Mouse (Mus musculus) spleen, postnatal 10 days (tissue): ENCODE results near the gene 1700025C18Rik.
A peak's percentile ranks its signal among the peaks of the same experiment; 100 is the strongest.

Experiments
- DNase-seq, 2 experiments: peaks; one replicate each; pipeline ENCODE4 v3.0.0; 2021 to 2022; ENCODE audit warnings: low spot score in 2 of 2

1700025C18Rik gene

GRCm38 (mm10) chr2:165078045-165078444, 12.5 kb downstream of the 1700025C18Rik start:
- no peak for DNase-seq

GRCm38 (mm10) chr2:165077055-165077454, 13.5 kb downstream of the 1700025C18Rik start:
- no peak for DNase-seq

GRCm38 (mm10) chr2:165074937-165075336, 15.6 kb downstream of the 1700025C18Rik start:
- peak; percentile 63 to 81 for DNase-seq

- DNase-seq, result no peak
Observed at GRCm38 (mm10) chr2:165074081-165074884, 16.3 kb downstream of the 1700025C18Rik start.

- no peak for DNase-seq
Observed at GRCm38 (mm10) chr2:165073381-165073781, 17.2 kb downstream of the 1700025C18Rik start.

GRCm38 (mm10) chr2:165070096-165070816, 20.3 kb downstream of the 1700025C18Rik start:
- DNase-seq, result peak in 1 of 2 experiments; percentile 48

GRCm38 (mm10) chr2:165068806-165069205, 21.7 kb downstream of the 1700025C18Rik start:
- no peak for DNase-seq

GRCm38 (mm10) chr2:165064489-165064888, 26.1 kb downstream of the 1700025C18Rik start:
- DNase-seq, result no peak

GRCm38 (mm10) chr2:165061638-165062433, 28.7 kb downstream of the 1700025C18Rik start:
- DNase-seq, result peak in 1 of 2 experiments; percentile 37

GRCm38 (mm10) chr2:165059961-165060360, 30.6 kb downstream of the 1700025C18Rik start:
- DNase-seq, result no peak

- peak in 1 of 2 experiments; percentile 42 for DNase-seq
Observed at GRCm38 (mm10) chr2:165056377-165057085, 34.0 kb downstream of the 1700025C18Rik start.

GRCm38 (mm10) chr2:165055905-165056304, 34.6 kb downstream of the 1700025C18Rik start:
- peak in 1 of 2 experiments; percentile 31 for DNase-seq

- DNase-seq, result peak; percentile 34 to 75
Observed at GRCm38 (mm10) chr2:165054888-165055852, 35.4 kb downstream of the 1700025C18Rik start, which contains the start of gene Cd40. TSS of gene Cd40 (plus strand) at chr2:165055627.

- no peak for DNase-seq
Observed at GRCm38 (mm10) chr2:165051566-165051965, 39.0 kb downstream of the 1700025C18Rik start.

- DNase-seq, result no peak
Observed at GRCm38 (mm10) chr2:165050826-165051548, 39.6 kb downstream of the 1700025C18Rik start.

- DNase-seq, result no peak
Observed at GRCm38 (mm10) chr2:165049044-165049443, 41.5 kb downstream of the 1700025C18Rik start.

GRCm38 (mm10) chr2:165043729-165044128, 46.8 kb downstream of the 1700025C18Rik start:
- no peak for DNase-seq

- no peak for DNase-seq
Observed at GRCm38 (mm10) chr2:165043090-165043636, 47.4 kb downstream of the 1700025C18Rik start.

- DNase-seq, result no peak
Observed at GRCm38 (mm10) chr2:165042126-165042525, 48.4 kb downstream of the 1700025C18Rik start.
